Mouse (Mus musculus): ENCODE results near the gene Cmtm7. TPM values are rescaled to one million over a fixed set of nuclear protein-coding genes. Genes with fewer than 3 reads are reported as not detected.
A peak's percentile ranks its signal among the peaks of the same experiment; 100 is the strongest.
"Not testable (repeated sequence)": the region's sequence is repeated elsewhere in the genome, so short reads cannot be mapped to it uniquely, and the experiment has no call there.

Cmtm7 gene
- polyA plus RNA-seq, 1 experiment from 2014 or later = 111 TPM

DNA sequence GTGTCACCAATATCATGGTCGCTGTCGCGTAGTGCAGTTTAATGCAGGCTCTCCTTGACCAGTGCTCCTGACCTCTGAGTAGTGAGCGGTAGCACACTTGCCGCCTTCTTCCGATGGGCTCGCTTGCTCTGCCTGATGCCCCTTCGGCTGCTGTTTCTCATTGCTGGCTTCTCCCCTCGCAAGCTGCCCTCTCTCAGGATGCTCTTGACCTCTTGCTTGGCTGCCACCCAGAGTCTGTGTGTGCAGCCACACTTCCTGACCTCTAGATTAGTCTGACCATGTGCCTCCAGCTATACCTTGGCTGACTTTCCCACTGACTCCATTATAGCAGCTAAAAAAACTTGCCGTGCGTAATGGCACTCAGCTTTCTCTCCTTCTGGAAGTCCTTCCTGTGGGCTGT lies 45.2 kb downstream of the Cmtm7 start:
- peaks cover 36% of the 10 kb centered on the region for H3K4me1 ChIP-seq (ENCODE audit: insufficient read depth, low read length)
- H3K9ac ChIP-seq (replicated peaks; ENCODE audit: low read length) = no peak overlapping the region; the same call in 1 of the 2 replicates
- no peaks in the 10 kb centered on the region for H3K9me3 ChIP-seq (ENCODE audit: low read length)
- peak; percentile 72 for ATAC-seq (ENCODE audit: low FRiP score, low TSS enrichment)
- WGBS = 37% methylated on average over 11 of the region's 11 CpGs
- H3K4me2 ChIP-seq (replicated peaks; ENCODE audit: low read depth, low read length) = no peak overlapping the region; the same call in 1 of the 2 replicates
- H3K4me3 ChIP-seq (ENCODE audit: low read length) = no peak overlapping the region
- peak overlapping the region; percentile 69 for H3K27ac ChIP-seq (ENCODE audit: low read length)
- H3K27me3 ChIP-seq (ENCODE audit: insufficient read depth, low read length) = no peaks in the 10 kb centered on the region
- peaks cover 6% of the 10 kb centered on the region for H3K36me3 ChIP-seq (ENCODE audit: insufficient read depth, low read length)

DNA sequence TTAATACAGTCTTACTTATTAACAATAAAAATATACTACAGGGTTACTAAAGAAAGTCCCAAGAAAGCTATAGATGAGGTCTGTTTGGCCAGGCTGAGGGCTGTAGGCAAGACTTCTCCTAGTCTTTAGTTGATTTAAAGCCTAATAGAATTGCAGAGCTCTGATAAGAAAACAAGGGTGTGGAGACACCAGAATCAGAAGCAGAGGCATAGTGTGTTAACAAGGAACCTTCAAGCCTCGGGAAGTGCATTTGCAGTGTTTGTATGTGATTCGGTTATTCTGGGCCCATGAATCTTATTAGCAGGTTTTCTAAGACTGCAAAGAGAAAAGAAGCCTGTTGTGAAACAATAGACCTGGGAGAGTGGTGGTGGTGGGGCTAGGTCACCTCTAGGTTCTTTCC lies 48.4 kb downstream of the Cmtm7 start:
- 69% methylated on average over 2 of the region's 2 CpGs for WGBS
- H3K4me2 ChIP-seq (replicated peaks; ENCODE audit: low read depth, low read length) = no peak overlapping the region

DNA sequence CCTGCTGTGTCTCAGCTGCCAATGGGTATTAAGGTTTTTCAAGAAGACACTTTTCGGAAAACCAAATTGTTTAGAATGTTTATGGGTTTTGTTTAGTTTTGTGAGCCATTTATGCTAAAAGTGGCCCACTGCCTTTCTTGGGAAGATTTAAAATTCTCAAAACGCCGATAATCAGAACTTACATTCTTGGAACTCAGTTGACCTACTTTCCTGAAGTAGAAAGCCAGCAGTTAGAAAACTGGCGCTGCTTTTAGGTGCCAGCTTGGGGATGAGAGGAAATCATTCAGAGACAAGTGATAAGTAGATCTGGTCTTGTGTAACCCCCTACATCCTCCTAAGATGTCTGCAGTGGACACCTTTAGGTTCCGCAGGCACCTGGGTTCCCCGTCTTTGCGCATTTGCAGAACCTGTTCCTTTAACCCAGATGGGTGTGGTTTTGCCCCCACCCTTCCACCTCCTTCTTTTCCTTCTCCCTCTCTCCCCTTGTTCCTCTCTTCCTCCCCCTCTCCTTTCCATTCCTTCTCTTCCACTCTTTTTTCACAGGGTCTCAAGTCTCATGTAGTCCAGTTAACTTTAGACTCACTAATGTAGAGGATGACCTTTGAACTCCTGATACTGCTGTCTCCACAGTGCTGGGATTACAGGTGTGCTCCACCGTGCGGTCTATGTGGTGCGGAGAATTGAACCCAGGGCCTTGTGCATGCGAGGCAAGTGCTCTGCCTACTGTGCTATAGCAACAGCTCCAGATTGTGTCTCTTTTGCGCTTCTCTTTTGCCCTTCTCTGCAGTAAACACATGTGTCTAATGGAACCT lies 49.6 kb downstream of the Cmtm7 start:
- H3K4me2 ChIP-seq (replicated peaks; ENCODE audit: low read depth, low read length) = peak overlapping the region; percentile 67
- no peaks in the 10 kb centered on the region for H3K9me3 ChIP-seq (ENCODE audit: low read length)
- peak overlapping the region; percentile 73 for H3K4me3 ChIP-seq (ENCODE audit: low read length)
- WGBS = 67% methylated on average over 12 of the region's 12 CpGs
- peak overlapping the region; percentile 93; the same call in 1 of the 2 replicates for H3K27ac ChIP-seq (ENCODE audit: low read length)
- H3K27me3 ChIP-seq (ENCODE audit: insufficient read depth, low read length) = no peaks in the 10 kb centered on the region
- peak overlapping the region; percentile 93 for H3K9ac ChIP-seq (replicated peaks; ENCODE audit: low read length)
- no peaks in the 10 kb centered on the region for H3K36me3 ChIP-seq (ENCODE audit: insufficient read depth, low read length)
- H3K4me1 ChIP-seq (ENCODE audit: insufficient read depth, low read length) = peaks cover 37% of the 10 kb centered on the region
- no peak for ATAC-seq (ENCODE audit: low FRiP score, low TSS enrichment)

More for the DNA sequence above, 48.4 kb downstream of the Cmtm7 start:
- Histone ChIP-seq H3K9ac (replicated peaks; ENCODE audit: low read length) (no peak overlapping the region), H3K4me1 (ENCODE audit: insufficient read depth, low read length) (peaks cover 41% of the 10 kb centered on the region), H3K9me3 (ENCODE audit: low read length) (no peaks in the 10 kb centered on the region), H3K4me3 (ENCODE audit: low read length) (no peak overlapping the region), H3K27ac (ENCODE audit: low read length) (no peak overlapping the region), H3K27me3 (ENCODE audit: insufficient read depth, low read length) (no peaks in the 10 kb centered on the region), H3K36me3 (ENCODE audit: insufficient read depth, low read length) (no peaks in the 10 kb centered on the region)
- ATAC-seq (ENCODE audit: low FRiP score, low TSS enrichment) = no peak

DNA sequence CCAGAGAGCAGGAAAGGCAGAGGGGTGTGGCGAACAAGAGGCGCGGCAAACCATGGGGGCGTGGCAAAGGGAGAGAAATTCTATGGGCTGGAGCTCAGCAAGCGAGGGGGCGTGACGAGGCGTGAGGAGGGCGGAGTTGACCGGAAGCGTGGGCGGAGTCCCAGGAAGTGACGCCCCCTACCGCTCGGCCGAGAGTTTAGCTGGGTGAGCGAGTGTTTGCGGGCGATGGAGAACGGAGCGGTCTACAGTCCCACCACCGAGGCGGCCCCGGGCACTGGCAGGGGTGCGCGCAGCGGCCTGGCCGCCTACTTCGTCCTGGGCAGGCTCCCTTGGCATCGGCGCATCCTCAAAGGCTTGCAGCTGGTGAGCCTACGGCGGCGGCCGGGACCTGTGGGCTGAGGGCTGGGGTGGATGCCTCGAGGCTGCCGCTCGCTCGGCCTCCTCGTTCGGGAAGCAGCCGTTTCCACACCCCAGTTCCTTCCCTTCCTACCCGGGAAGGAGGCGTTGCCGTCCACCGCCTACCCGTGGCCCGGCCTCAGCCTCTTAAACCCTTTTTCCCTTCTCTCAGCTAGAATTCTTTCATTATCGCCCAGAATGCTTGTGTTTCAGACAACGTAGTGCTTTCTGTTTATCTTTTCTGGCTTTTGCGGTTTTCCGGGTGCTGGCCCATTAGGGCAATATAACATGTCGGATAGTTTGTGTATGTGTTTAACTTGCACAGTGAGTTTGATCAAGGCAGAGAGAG lies 50.5 kb downstream of the Cmtm7 start, which contains the start of gene Cmtm6:
TSS of gene Cmtm6 (plus strand) at position 106 of the 745 bp plus-strand sequence.
- Histone ChIP-seq H3K36me3 (ENCODE audit: insufficient read depth, low read length) (no peaks in the 10 kb centered on the region), H3K27ac (ENCODE audit: low read length) (peak within 1 kb of the TSS; percentile 93), H3K9ac (replicated peaks; ENCODE audit: low read length) (peak within 1 kb of the TSS; percentile 93), H3K4me1 (ENCODE audit: insufficient read depth, low read length) (peaks cover 28% of the 10 kb centered on the region), H3K4me2 (replicated peaks; ENCODE audit: low read depth, low read length) (peak within 1 kb of the TSS; percentile 67), H3K9me3 (ENCODE audit: low read length) (no peaks in the 10 kb centered on the region), H3K4me3 (ENCODE audit: low read length) (peak within 1 kb of the TSS; percentile 73), H3K27me3 (ENCODE audit: insufficient read depth, low read length) (no peaks in the 10 kb centered on the region)
- ATAC-seq (ENCODE audit: low FRiP score, low TSS enrichment) = peak; percentile 94
- under 1% methylated on average over 52 of the region's 53 CpGs for WGBS

DNA sequence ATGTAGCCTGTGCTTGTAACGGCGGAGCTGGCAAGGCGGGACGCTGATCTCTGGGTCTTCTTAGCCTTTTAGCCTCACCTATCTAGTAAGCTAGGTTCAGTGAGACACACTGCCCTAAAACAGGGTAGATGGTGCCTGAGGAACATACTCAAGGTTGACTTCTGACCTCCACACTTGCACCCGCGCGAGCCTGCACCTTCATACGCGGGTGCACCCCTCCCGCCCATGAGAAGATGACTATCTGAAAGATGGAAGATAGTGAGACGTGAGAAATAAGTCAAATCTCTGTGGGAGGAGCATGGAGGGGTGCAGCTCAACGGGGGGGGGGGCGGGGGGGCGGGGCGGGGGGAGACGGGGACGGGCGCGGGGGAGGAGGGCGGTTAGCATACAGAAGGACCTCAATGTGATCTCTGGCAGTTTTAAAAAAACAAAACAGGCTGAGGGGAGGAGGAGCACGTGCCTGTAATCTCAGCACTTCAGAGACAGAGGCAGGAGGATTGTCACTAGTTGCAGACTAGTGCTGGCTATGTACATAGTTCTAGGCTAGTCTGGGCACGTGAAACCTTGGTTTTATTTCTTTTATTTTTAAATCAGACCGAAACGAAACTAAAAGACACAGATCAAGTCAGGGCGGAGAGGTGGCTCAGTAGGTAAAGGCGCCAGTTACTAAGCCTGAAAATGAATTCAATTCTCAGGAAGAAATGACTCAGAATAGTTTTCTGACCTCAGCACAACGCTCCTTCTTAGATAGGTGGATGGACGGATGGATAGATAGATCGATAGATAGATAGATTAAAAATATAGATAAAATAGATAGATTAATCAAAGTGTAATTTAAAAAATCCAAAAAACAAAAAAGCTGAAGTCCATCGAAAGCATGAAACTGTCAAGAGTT lies 51.5 kb downstream of the Cmtm7 start:
- Histone ChIP-seq H3K36me3 (ENCODE audit: insufficient read depth, low read length) (0 out of 2 replicates have a peak, but pooled peaks cover 4% of the 10 kb centered on the region), H3K27me3 (ENCODE audit: insufficient read depth, low read length) (no peaks in the 10 kb centered on the region), H3K27ac (ENCODE audit: low read length) (0 out of 2 replicates have a peak overlapping the region, but pooled peaks have one; percentile 10), H3K4me2 (replicated peaks; ENCODE audit: low read depth, low read length) (peak overlapping the region; percentile 67), H3K4me3 (ENCODE audit: low read length) (peak overlapping the region; percentile 73), H3K9ac (replicated peaks; ENCODE audit: low read length) (0 out of 2 replicates have a peak overlapping the region, but pooled peaks have one; percentile 9), H3K4me1 (ENCODE audit: insufficient read depth, low read length) (peaks cover 26% of the 10 kb centered on the region), H3K9me3 (ENCODE audit: low read length) (no peaks in the 10 kb centered on the region)
- WGBS = 28% methylated on average over 27 of the region's 30 CpGs
- no peak for ATAC-seq (ENCODE audit: low FRiP score, low TSS enrichment)

DNA sequence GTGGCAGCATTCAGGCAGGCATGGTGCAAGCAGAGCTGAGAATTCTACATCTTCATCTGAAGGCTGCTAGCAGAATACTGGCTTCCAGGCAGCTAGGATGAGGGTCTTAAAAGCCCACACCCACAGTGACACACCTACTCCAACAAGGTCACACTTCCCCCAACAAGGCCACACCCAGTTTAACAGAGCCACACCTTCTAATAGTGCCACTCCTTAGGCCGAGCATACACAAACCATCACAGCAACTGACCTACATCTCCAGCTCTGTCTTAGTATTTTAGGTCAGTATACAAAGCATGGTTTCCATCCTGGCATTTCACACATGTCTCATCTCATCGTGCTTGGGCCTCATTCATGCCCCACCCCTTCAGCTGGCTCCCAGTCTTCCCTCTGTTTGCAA lies 53.2 kb downstream of the Cmtm7 start:
- Histone ChIP-seq H3K4me1 (ENCODE audit: insufficient read depth, low read length) (peaks cover 24% of the 10 kb centered on the region), H3K36me3 (ENCODE audit: insufficient read depth, low read length) (peaks cover 15% of the 10 kb centered on the region)
- 45% methylated on average over 2 of the region's 2 CpGs for WGBS
- not testable (repeated sequence) for H3K27ac ChIP-seq (ENCODE audit: low read length); ATAC-seq (ENCODE audit: low FRiP score, low TSS enrichment); H3K9me3 ChIP-seq (ENCODE audit: low read length); H3K4me3 ChIP-seq (ENCODE audit: low read length); H3K4me2 ChIP-seq (replicated peaks; ENCODE audit: low read depth, low read length); H3K27me3 ChIP-seq (ENCODE audit: insufficient read depth, low read length); H3K9ac ChIP-seq (replicated peaks; ENCODE audit: low read length)

DNA sequence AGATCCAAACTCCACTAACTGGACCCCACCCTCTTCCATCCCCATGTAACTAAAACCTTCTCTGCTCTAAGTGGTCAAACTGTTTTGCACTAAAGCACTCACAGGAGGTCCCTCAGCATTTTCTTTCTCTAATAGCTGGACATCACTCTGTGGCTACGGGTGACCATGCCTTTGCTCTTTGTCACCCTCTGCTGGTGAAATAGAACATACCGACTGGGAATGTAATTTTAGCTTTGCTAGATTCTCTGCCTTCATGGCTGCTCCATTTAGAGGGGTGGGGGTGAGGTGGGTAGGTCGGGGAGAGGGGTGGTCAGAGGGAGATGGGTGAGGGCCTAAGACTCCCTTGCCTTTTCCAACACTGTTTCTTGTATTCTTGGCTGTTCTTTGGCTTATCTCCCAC lies 54.3 kb downstream of the Cmtm7 start:
- peaks cover 25% of the 10 kb centered on the region for H3K36me3 ChIP-seq (ENCODE audit: insufficient read depth, low read length)
- H3K4me1 ChIP-seq (ENCODE audit: insufficient read depth, low read length) = peaks cover 12% of the 10 kb centered on the region
- H3K9me3 ChIP-seq (ENCODE audit: low read length) = no peaks in the 10 kb centered on the region
- H3K4me2 ChIP-seq (replicated peaks; ENCODE audit: low read depth, low read length) = no peak overlapping the region
- WGBS = 4% methylated on average over 3 of the region's 3 CpGs
- ATAC-seq (ENCODE audit: low FRiP score, low TSS enrichment) = no peak
- no peak overlapping the region for H3K9ac ChIP-seq (replicated peaks; ENCODE audit: low read length)
- H3K27ac ChIP-seq (ENCODE audit: low read length) = no peak overlapping the region
- H3K4me3 ChIP-seq (ENCODE audit: low read length) = no peak overlapping the region
- H3K27me3 ChIP-seq (ENCODE audit: insufficient read depth, low read length) = no peaks in the 10 kb centered on the region

DNA sequence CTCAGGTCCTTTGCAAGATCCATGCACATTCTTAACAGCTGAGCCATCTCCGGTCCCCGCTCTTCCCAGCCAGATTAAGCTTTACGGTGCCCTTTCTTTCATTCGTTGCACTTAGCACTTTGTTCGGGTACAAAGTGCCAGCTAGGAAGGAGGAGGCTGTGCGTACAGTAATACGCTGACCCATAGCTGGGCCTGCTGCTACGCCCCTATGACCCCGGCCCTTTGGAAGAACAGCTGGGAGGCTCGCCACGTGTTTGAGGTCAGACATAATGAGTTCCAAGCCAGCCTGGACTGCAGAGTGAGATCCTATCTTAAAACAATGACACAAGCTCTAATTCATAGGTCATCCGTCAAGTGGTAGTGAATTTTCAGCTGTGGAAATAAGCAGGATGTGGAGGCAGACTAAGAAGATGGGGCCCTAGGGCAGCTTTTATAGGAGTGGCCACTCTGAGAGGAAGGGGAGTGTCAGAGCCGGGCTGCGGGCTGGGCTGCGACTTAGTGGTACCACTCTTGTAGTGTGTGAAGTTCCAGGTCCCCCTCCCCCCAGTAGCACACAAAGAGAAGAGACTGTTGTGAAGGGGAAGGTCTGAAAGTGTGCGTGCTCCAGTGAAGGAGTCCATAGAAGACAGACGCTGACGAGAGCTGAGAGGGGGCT lies 64.9 kb downstream of the Cmtm7 start:
- no peak overlapping the region for H3K4me2 ChIP-seq (replicated peaks; ENCODE audit: low read depth, low read length)
- peaks cover 13% of the 10 kb centered on the region; the same call in 1 of the 2 replicates for H3K4me1 ChIP-seq (ENCODE audit: insufficient read depth, low read length)
- peak overlapping the region; percentile 50 for H3K27ac ChIP-seq (ENCODE audit: low read length)
- no peaks in the 10 kb centered on the region for H3K9me3 ChIP-seq (ENCODE audit: low read length)
- H3K27me3 ChIP-seq (ENCODE audit: insufficient read depth, low read length) = no peaks in the 10 kb centered on the region
- H3K36me3 ChIP-seq (ENCODE audit: insufficient read depth, low read length) = peaks cover 61% of the 10 kb centered on the region
- 45% methylated on average over 18 of the region's 18 CpGs for WGBS
- no peak overlapping the region for H3K9ac ChIP-seq (replicated peaks; ENCODE audit: low read length)
- peak; percentile 88 for ATAC-seq (ENCODE audit: low FRiP score, low TSS enrichment)
- no peak overlapping the region for H3K4me3 ChIP-seq (ENCODE audit: low read length)

DNA sequence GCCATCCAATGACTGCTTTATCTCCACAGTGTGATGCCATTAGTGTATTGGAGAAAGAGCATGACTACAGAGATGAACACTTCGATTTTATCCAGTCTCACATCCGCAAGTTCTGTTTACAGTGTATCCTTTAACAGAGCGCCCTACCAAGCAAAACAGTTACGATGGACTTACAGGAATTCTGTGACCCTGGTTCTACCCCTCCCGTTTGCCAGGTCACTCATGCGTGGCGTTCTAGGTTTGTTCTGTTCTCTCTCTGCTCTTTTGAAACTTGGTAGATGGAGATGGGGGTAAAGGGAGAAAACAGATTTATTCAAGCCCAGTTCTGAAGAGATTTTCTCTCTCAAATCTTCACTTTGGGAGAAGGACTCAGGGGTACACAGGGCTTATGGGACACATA lies 68.2 kb downstream of the Cmtm7 start:
- WGBS = 74% methylated on average over 7 of the region's 7 CpGs
- H3K36me3 ChIP-seq (ENCODE audit: insufficient read depth, low read length) = peaks cover 46% of the 10 kb centered on the region
- no peak overlapping the region for H3K4me3 ChIP-seq (ENCODE audit: low read length)
- no peaks in the 10 kb centered on the region for H3K9me3 ChIP-seq (ENCODE audit: low read length)
- no peak overlapping the region for H3K27ac ChIP-seq (ENCODE audit: low read length)
- no peak for ATAC-seq (ENCODE audit: low FRiP score, low TSS enrichment)
- H3K4me2 ChIP-seq (replicated peaks; ENCODE audit: low read depth, low read length) = no peak overlapping the region
- H3K9ac ChIP-seq (replicated peaks; ENCODE audit: low read length) = no peak overlapping the region
- peaks cover 13% of the 10 kb centered on the region; the same call in 1 of the 2 replicates for H3K4me1 ChIP-seq (ENCODE audit: insufficient read depth, low read length)
- H3K27me3 ChIP-seq (ENCODE audit: insufficient read depth, low read length) = no peaks in the 10 kb centered on the region

Measured in kidney, embryonic 16.5 days (tissue).